Mouse (Mus musculus) limb, embryonic 15.5 days (tissue): ENCODE data around the gene Dkk2. TPM values are rescaled to one million over a fixed set of nuclear protein-coding genes. Genes with fewer than 3 reads are reported as not detected.

ENCODE experiments used
- ATAC-seq: fragments of 200-750 bp; cut with Nextera tagmentation; 2 replicates; pipeline ENCODE4 v1.8.0; 2017; ENCODE audit warnings: low read depth, moderate TSS enrichment; ENCODE audit not compliant: insufficient number of reproducible peaks, low FRiP score, low TSS enrichment
- H3K27ac ChIP-seq: fragments of 300-500 bp; sonication (generic); 2 replicates; pipeline ENCODE4 v1.5.1; 2015; ENCODE audit warnings: moderate library complexity, mild to moderate bottlenecking, inconsistent platforms
- H3K27me3 ChIP-seq: fragments of 300-500 bp; sonication (generic); 2 replicates; pipeline ENCODE4 v1.6.1; 2015; ENCODE audit warnings: inconsistent platforms
- H3K36me3 ChIP-seq: fragments of 300-500 bp; sonication (generic); 2 replicates; pipeline ENCODE4 v1.6.1; 2015; ENCODE audit warnings: inconsistent platforms
- H3K4me1 ChIP-seq: fragments of 300-500 bp; sonication (generic); 2 replicates; pipeline ENCODE4 v1.6.1; 2015; ENCODE audit warnings: inconsistent platforms
- H3K4me2 ChIP-seq: fragments of 300-500 bp; sonication (generic); 2 replicates; pipeline ENCODE4 v1.6.1; 2015; ENCODE audit warnings: mild to moderate bottlenecking, inconsistent platforms
- H3K4me3 ChIP-seq: fragments of 300-500 bp; sonication (generic); 2 replicates; pipeline ENCODE4 v1.5.1; 2015; ENCODE audit warnings: mild to moderate bottlenecking, inconsistent platforms
- H3K9ac ChIP-seq: fragments of 300-500 bp; sonication (generic); 2 replicates; pipeline ENCODE4 v1.6.1; 2015; ENCODE audit warnings: inconsistent platforms
- H3K9me3 ChIP-seq: fragments of 300-500 bp; sonication (generic); 2 replicates; pipeline ENCODE4 v1.6.1; 2016; ENCODE audit warnings: inconsistent platforms
- WGBS: fragments of 180-500 bp; shearing (Covaris S2); methylation state at CpG from one replicate; pipeline ENCODE4 v1.1.7; 2015; 5-methylcytosine and 5-hydroxymethylcytosine counted together
- polyA plus RNA-seq: library from polyadenylated mRNA; unstranded; fragments of >200 nt; fragmentation: Nextera tagmentation; extraction: Ambion mirVana; gene quantifications from 2 replicates; pipeline ENCODE4 v1.2.1, GENCODE M21; 2015

Dkk2 gene
- polyA plus RNA-seq, 1 experiment from 2014 or later, result 88.5 TPM

DNA sequence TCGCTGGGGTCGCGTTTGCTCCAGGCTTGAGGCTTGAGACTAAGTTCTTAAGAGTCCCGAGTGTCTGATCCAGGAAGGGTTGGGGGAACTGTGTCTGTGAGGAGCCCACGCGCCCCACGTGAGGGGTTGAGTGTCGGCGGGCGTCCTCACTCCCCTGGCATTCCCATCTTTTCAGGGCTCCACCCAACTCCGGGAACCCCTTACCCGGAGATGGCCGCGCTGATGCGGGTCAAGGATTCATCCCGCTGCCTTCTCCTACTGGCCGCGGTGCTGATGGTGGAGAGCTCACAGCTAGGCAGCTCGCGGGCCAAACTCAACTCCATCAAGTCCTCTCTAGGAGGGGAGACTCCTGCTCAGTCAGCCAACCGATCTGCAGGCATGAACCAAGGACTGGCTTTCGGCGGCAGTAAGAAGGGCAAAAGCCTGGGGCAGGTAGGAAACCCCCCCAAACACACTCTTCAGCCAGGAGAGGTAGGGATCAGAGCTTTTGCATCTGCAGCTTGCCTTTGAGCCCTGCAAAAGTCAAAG is 795 bp downstream of the Dkk2 start:
- 0% methylated on average over 23 of the region's 23 CpGs for WGBS

DNA sequence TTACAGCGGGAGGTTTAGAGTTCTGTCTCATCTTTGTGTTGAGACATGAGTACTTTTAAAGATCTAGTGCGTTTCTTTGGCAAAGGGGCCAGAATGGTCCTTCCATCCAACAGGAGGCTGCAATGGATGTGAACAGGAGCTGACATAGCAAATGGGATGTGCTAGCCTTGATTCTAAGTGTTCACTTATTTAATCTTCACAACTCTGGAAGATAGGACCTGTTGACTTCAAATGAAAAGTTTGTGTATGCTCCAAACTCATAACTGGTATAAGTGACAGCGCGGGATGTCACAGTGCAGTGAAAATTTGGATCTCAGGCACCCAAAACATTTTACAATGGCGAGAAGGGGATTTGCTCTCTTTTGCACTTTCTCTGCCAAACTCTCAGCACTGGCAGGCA is 1.4 kb downstream of the Dkk2 start:
- no peaks in the 10 kb centered on the region for H3K36me3 ChIP-seq
- peaks cover 18% of the 10 kb centered on the region for H3K4me1 ChIP-seq
- H3K4me3 ChIP-seq, result peak overlapping the region; percentile 47
- WGBS, result 21% methylated on average over 5 of the region's 5 CpGs
- ATAC-seq, result no peak
- peak overlapping the region; percentile 79 for H3K27ac ChIP-seq
- H3K27me3 ChIP-seq, result peaks cover 23% of the 10 kb centered on the region
- no peaks in the 10 kb centered on the region for H3K9me3 ChIP-seq
- peak overlapping the region; percentile 88 for H3K4me2 ChIP-seq
- H3K9ac ChIP-seq, result peak overlapping the region; percentile 55

More for the DNA sequence above, 795 bp downstream of the Dkk2 start:
- peak overlapping the region; percentile 79 for H3K27ac ChIP-seq
- H3K27me3 ChIP-seq, result peaks cover 23% of the 10 kb centered on the region
- ATAC-seq, result 0 out of 2 replicates have a peak, but pooled peaks have one; percentile 27
- peaks cover 18% of the 10 kb centered on the region for H3K4me1 ChIP-seq
- H3K9me3 ChIP-seq, result no peaks in the 10 kb centered on the region
- peak overlapping the region; percentile 47 for H3K4me3 ChIP-seq
- peak overlapping the region; percentile 88 for H3K4me2 ChIP-seq
- H3K9ac ChIP-seq, result peak overlapping the region; percentile 55
- no peaks in the 10 kb centered on the region for H3K36me3 ChIP-seq

DNA sequence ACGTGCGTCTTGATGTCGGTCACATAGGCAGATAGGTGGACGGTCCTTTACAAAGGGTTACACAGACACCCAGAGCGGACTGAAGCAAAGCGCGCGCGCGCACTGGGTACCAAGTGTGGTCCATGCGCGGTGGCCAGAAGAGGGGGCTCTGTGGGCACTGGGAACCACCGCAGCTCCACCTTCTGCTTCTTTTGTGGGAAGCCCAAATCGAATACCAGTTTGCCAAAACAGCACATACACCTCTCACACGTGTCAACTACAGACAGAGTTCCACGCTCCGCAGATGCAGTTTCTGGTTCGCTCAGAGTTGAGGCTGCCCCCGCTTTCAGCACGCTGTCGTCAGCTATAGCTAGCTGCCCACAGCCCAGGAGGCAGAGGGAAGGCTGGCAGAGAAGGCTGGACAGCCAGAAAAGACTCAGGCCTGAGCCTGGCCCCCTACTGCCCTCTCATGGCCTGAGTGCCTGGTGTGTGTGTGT is 2.0 kb downstream of the Dkk2 start:
- Histone ChIP-seq H3K27ac (peak overlapping the region; percentile 79), H3K4me3 (peak overlapping the region; percentile 47), H3K36me3 (no peaks in the 10 kb centered on the region), H3K4me2 (peak overlapping the region; percentile 88), H3K9me3 (no peaks in the 10 kb centered on the region), H3K4me1 (peaks cover 18% of the 10 kb centered on the region), H3K27me3 (peaks cover 23% of the 10 kb centered on the region), H3K9ac (peak overlapping the region; percentile 55; the same call in 1 of the 2 replicates)
- WGBS, result 1% methylated on average over 21 of the region's 21 CpGs
- peak; percentile 55 for ATAC-seq

- Histone ChIP-seq H3K4me3 (no peak overlapping the region), H3K9ac (no peak overlapping the region), H3K36me3 (no peaks in the 10 kb centered on the region), H3K27ac (no peak overlapping the region), H3K9me3 (no peaks in the 10 kb centered on the region), H3K4me2 (no peak overlapping the region), H3K4me1 (no peaks in the 10 kb centered on the region), H3K27me3 (no peaks in the 10 kb centered on the region)
- 87% methylated on average over 3 of the region's 3 CpGs for WGBS
- ATAC-seq, result no peak
Measured at GRCm38 (mm10) chr3:132092983-132093382, 7.9 kb downstream of the Dkk2 start.

DNA sequence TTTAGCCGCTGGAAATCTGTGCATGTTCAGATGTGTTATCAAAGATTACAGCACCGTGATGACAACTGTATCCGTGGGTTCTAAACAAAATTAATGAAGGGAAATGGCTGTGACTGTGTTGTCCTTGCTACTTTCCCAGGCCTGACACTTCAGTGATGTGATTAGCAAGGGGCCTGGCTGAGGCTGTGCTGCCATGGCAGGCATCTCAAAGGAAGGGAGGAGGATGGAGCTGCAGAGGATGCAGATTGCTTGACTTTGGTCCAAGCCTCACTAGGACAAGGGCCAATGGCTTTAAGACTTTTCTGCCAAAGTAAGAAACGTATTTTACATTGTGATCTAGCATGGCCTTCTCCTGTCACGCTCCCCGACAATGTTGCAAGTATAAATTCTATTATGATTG is 11.2 kb downstream of the Dkk2 start:
- Histone ChIP-seq H3K27ac (no peak overlapping the region), H3K4me2 (no peak overlapping the region), H3K4me3 (no peak overlapping the region), H3K9me3 (no peaks in the 10 kb centered on the region), H3K4me1 (no peaks in the 10 kb centered on the region), H3K27me3 (no peaks in the 10 kb centered on the region), H3K36me3 (no peaks in the 10 kb centered on the region), H3K9ac (no peak overlapping the region)
- ATAC-seq, result no peak
- WGBS, result 65% methylated on average over 6 of the region's 6 CpGs

- Histone ChIP-seq H3K4me2 (no peak overlapping the region), H3K36me3 (no peaks in the 10 kb centered on the region), H3K27me3 (no peaks in the 10 kb centered on the region), H3K4me3 (no peak overlapping the region), H3K27ac (no peak overlapping the region), H3K9me3 (no peaks in the 10 kb centered on the region), H3K4me1 (peaks cover 5% of the 10 kb centered on the region; the same call in 1 of the 2 replicates), H3K9ac (no peak overlapping the region)
- no peak for ATAC-seq
- 52% methylated on average over 3 of the region's 3 CpGs for WGBS
Measured at GRCm38 (mm10) chr3:132100746-132101145, 15.7 kb downstream of the Dkk2 start.

GRCm38 (mm10) chr3:132103020-132103419 is 17.9 kb downstream of the Dkk2 start:
- Histone ChIP-seq H3K36me3 (no peaks in the 10 kb centered on the region), H3K4me2 (0 out of 2 replicates have a peak overlapping the region, but pooled peaks have one; percentile 8), H3K9me3 (no peaks in the 10 kb centered on the region), H3K27ac (no peak overlapping the region), H3K4me3 (no peak overlapping the region), H3K9ac (no peak overlapping the region), H3K27me3 (no peaks in the 10 kb centered on the region), H3K4me1 (peaks cover 5% of the 10 kb centered on the region; the same call in 1 of the 2 replicates)
- 41% methylated on average over 9 of the region's 9 CpGs for WGBS
- ATAC-seq, result no peak

DNA sequence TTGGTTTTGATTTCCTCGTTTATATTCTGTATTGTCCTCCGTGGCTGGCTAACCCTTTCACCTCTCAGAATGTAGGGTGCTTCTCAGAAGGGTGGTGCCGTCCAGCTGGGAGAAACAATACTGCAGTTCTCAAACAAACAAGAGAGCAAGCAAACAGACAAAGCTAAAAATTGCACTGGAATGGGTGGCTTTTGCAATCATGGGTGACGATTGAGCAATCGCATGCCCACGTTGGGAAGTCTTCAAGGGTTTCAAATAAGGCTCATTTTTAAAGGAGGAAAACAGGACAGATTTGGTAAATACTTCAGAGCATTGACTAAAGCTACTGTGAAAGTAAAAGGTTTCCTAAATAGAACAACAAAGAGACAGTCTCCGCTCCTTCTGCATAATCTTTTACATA is 18.4 kb downstream of the Dkk2 start:
- H3K4me2 ChIP-seq, result 0 out of 2 replicates have a peak overlapping the region, but pooled peaks have one; percentile 8
- H3K27me3 ChIP-seq, result no peaks in the 10 kb centered on the region
- 62% methylated on average over 7 of the region's 7 CpGs for WGBS
- H3K27ac ChIP-seq, result no peak overlapping the region
- H3K9me3 ChIP-seq, result no peaks in the 10 kb centered on the region
- no peak overlapping the region for H3K9ac ChIP-seq
- ATAC-seq, result no peak
- H3K36me3 ChIP-seq, result no peaks in the 10 kb centered on the region
- H3K4me1 ChIP-seq, result peaks cover 5% of the 10 kb centered on the region; the same call in 1 of the 2 replicates
- H3K4me3 ChIP-seq, result no peak overlapping the region

DNA sequence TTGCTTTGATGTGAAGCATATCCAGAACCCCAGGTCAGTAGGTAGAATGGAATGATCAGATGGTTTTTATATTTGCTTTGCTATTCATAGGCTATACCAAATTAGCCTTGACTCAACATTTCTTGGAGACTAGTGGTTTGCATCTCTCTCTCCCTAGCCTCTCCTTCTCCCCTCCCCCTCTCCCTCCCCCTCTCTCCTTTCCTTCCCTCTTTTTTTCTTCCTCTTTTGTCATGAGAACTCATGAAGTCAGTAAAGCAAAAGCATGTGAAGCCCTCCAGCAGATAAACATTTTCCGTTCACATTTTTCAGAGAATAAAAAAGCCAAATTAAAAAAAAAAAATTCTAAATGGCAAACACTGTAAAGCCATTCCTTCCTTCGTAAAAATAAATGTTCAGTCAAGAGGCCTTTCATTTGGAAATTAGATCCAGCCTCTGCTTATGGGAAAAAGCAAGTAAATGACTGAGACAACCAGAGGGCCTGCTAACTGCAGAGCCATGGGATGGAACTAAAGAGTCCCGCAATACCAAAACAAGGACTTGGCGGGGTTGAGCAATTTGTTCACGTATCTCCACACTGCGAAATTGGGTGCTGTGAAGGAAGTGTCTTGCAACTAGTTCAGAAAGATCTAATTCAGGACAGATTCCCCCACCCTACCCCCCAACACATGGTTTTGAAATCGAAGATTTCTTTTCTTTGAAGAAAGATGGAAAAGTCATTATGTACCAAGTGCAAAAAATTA is 30.9 kb downstream of the Dkk2 start:
- Histone ChIP-seq H3K4me1 (no peaks in the 10 kb centered on the region), H3K9ac (no peak overlapping the region), H3K27ac (no peak overlapping the region), H3K4me3 (no peak overlapping the region), H3K4me2 (no peak overlapping the region), H3K9me3 (no peaks in the 10 kb centered on the region), H3K36me3 (no peaks in the 10 kb centered on the region), H3K27me3 (no peaks in the 10 kb centered on the region)
- no peak for ATAC-seq
- 55% methylated on average over 7 of the region's 7 CpGs for WGBS

GRCm38 (mm10) chr3:132121344-132121743 is 36.3 kb downstream of the Dkk2 start:
- H3K9ac ChIP-seq, result no peak overlapping the region
- 47% methylated on average over 5 of the region's 5 CpGs for WGBS
- no peak for ATAC-seq

DNA sequence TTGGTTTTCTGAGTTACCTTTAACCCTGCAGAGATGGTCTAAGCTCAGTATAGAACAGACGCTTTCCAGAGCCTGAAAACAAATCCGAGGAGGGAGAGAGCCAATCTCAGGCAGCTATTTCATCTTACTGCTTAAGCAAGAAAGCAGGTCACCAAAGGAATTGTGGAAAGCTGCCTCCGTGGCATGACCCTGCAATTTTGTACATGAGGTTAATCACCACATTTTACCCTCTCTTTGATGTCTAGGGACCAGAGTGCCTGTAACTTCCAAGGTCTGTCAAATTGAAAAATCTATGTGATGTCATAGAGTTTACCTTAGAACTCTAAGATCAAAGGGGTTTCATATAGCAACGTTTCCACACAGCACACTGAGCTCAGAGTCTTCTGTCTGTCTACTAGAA is 37.5 kb downstream of the Dkk2 start:
- H3K4me1 ChIP-seq, result no peaks in the 10 kb centered on the region
- H3K27ac ChIP-seq, result no peak overlapping the region
- 19% methylated on average over 4 of the region's 4 CpGs for WGBS
- H3K4me3 ChIP-seq, result no peak overlapping the region
- no peaks in the 10 kb centered on the region for H3K27me3 ChIP-seq
- no peaks in the 10 kb centered on the region for H3K36me3 ChIP-seq
- no peak overlapping the region for H3K9ac ChIP-seq
- ATAC-seq, result no peak
- H3K9me3 ChIP-seq, result no peaks in the 10 kb centered on the region
- no peak overlapping the region for H3K4me2 ChIP-seq

More at GRCm38 (mm10) chr3:132121344-132121743, 36.3 kb downstream of the Dkk2 start:
- Histone ChIP-seq H3K36me3 (no peaks in the 10 kb centered on the region), H3K9me3 (no peaks in the 10 kb centered on the region), H3K4me3 (no peak overlapping the region), H3K4me1 (no peaks in the 10 kb centered on the region), H3K4me2 (no peak overlapping the region), H3K27me3 (no peaks in the 10 kb centered on the region), H3K27ac (no peak overlapping the region)

- no peak for ATAC-seq
- peaks cover 7% of the 10 kb centered on the region; the same call in 1 of the 2 replicates for H3K4me1 ChIP-seq
- no peaks in the 10 kb centered on the region for H3K9me3 ChIP-seq
- H3K27ac ChIP-seq, result no peak overlapping the region
- no peaks in the 10 kb centered on the region for H3K36me3 ChIP-seq
- no peaks in the 10 kb centered on the region for H3K27me3 ChIP-seq
- 71% methylated on average over 8 of the region's 8 CpGs for WGBS
- H3K4me2 ChIP-seq, result no peak overlapping the region
- no peak overlapping the region for H3K9ac ChIP-seq
- no peak overlapping the region for H3K4me3 ChIP-seq
Measured at GRCm38 (mm10) chr3:132125227-132125740, 40.2 kb downstream of the Dkk2 start.
